Mouse (Mus musculus): ENCODE results near the gene Tead1. TPM values are rescaled to one million over a fixed set of nuclear protein-coding genes. Genes with fewer than 3 reads are reported as not detected.
A peak's percentile ranks its signal among the peaks of the same experiment; 100 is the strongest.

The Tead1 gene
- total RNA-seq, 2 experiments from 2014 or later = 181 to 186 TPM

DNA sequence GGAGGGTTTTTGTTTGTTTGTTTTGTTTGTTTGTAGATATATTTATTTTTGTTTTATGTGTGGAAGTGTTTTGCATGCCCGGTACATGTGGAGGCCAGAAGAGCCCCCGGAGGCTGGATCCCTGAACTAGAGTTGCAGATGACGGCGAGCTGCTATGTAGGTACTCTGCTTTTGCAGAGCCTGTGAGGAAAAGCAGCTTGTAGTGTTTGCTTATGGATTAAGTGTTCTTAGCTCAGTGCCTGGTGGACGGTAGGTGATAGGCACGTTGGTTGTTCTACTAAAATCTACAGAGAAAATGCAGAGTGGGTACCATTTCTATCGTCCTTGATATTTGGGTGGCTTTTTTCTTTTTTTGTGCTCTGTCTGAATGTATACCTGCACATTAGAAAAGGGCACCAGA lies 192.6 kb downstream of the Tead1 start:
- intact Hi-C loops (cut with DNase I) = no loop called here
- DNase-seq (ENCODE audit: low spot score) = no peak

DNA sequence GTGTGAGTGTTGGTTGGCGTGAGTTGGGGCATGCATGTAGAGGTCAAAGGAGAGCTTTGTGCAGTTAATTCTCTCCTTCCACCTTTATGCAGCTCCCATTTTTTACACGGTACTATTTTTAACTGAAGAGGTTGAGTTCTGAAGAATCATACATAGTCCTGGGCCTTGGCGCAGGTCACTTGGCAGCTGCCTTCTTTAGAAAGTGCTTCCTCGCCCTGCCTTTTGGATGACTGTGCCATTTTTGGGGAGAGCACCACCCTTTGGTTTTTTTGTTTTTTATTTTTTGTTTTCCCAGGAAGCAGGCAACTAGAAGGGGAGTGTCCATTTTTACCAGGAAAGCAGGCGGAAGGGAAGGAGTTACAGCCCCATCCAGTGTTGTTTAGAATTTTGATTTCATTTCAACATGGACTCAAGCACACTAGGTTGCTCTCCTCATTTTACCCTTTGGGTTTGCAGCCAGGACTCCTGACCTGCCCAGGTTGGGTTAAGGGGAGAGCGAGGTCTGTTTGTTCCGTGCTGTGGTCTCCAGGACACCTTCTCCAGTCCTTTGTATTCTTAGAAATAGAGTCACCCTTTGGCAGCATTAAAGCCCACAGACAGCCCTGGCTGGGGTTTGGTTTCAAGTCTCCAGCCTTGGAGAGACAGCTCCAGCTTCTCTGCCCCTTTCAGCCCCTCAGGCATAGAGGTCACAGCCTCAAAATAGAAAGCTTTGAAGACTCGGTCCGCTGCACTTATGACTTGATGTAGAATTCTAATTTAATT lies 193.5 kb downstream of the Tead1 start:
- DNase-seq (ENCODE audit: low spot score) = no peak
- intact Hi-C loops (cut with DNase I) = no loop called here

DNA sequence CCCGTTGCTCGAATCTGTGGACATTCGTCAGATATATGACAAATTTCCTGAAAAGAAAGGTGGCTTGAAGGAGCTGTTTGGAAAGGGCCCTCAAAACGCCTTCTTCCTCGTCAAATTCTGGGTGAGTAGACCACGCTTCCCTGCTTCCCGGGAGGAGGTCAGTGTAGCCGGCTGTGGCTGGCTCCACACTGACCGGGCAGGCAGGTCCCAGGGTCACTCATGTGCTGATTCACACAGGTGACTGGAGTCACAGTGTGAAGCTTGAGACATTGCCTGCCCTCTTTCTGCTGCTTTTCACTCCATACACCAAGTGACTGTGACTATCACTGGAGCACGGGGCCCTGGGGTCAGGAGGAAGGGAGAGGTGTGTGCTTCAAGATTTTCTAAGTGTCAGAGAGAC lies 197.0 kb downstream of the Tead1 start:
- intact Hi-C loops (cut with DNase I) = no loop called here
- DNase-seq (ENCODE audit: low spot score) = no peak

DNA sequence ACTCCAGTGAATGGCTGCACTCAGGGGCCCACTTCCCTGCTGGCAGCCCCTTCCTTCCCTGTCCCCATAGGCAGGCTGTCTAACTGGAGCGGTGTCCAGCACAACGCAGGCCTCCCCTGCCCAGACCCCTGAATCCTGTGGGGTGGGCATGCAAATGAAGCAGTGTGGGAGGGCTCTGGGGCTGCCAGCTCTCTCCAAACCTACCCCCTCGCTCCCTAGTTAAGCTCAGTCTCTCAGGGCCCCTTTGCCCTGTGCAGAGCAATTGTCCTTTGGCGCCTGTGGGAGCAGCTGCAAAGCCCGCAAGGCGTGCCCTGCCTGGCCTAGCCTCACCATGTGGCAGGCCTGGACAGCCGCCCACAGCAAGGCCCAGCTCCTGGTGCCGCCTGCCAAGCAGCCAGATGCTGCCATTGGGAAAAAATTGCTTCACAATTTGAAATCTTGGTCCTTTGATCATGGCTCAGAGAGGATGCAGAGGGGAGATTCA lies 204.7 kb downstream of the Tead1 start:
- intact Hi-C loops (cut with DNase I) = no loop called here
- DNase-seq (ENCODE audit: low spot score) = peak; percentile 34

DNA sequence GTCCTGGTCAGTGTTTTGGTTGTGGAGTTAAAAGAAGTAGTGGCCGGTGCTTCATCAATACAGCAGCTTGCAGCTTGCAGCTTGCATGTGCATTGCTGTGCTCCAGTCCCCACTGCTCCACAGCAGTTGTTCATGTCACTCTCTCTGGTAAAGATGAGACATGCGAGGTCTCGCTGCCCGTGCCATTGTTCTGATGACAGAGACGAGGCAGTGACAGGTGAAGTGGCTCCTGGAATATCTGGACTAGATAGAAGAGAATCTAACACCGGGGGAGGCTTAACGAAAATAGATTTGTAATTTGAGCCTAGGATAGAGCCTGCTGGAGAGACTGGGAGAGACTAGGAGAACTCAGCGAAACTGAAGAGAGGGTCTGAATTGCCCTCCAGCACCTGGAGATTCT lies 206.4 kb downstream of the Tead1 start:
- intact Hi-C loops (cut with DNase I) = no loop called here
- DNase-seq (ENCODE audit: low spot score) = no peak

DNA sequence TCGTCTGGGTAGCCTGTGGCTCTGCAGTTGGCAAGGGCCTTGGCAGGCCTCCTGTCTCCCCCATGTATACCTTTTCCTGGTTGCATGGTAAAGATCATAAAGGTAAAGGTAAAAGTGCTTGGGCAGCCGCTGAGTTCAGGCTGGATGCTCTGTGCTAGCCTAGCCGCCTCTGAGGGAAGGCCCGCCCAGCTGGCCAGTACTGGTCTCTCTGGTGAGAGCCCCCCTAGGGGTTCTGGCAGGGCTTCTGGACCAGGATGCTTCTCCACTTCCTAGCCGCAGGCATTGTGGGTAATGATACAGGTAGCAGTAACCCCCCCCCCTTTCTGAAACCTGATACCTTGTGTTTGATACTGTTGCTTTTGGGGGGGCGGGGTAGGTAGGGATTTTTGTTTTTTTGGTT lies 212.8 kb downstream of the Tead1 start:
- DNase-seq (ENCODE audit: low spot score) = no peak
- intact Hi-C loops (cut with DNase I) = no loop called here

DNA sequence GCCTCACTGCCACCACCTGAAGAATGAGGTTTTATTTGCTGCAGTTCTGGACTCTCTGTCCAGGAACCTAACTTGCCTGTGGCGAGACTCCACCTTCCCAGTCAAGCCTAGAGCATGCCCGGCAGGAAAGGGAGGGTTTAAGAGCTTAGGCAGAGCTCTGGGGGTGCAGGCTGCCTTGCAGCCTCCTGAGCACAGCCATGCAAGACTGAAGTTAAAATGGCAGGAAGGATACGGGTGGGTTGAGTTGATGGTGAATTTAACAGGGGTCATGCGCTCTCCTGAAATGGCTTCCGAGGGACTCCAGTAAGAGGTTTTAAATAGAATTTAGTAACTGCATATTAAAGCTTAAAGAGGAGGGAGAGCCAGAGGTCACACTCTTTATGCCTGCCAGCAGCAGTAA lies 213.5 kb downstream of the Tead1 start:
- no peak for DNase-seq (ENCODE audit: low spot score)
- intact Hi-C loops (cut with DNase I) = no loop called here

DNA sequence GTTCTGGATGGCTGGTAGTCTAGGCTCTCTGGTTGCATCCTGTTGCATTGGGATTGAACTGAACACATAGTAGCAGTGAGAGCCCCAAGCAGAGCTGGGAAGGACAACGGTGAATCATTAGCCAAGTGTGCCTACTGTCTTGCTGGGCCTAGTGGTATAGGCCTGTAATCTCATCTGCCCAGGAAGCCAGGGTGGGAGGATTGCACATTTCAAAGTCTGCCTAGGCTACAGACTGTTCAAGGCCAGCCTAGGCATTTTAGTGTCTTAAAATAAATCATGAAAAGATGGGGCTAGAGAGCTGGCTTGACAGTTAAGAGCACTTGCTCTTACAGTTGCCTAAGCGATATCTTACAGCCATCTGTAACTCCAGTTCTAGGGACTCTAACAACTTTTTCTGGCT lies 217.2 kb downstream of the Tead1 start:
- intact Hi-C loops (cut with DNase I) = no loop called here
- DNase-seq (ENCODE audit: low spot score) = no peak

DNA sequence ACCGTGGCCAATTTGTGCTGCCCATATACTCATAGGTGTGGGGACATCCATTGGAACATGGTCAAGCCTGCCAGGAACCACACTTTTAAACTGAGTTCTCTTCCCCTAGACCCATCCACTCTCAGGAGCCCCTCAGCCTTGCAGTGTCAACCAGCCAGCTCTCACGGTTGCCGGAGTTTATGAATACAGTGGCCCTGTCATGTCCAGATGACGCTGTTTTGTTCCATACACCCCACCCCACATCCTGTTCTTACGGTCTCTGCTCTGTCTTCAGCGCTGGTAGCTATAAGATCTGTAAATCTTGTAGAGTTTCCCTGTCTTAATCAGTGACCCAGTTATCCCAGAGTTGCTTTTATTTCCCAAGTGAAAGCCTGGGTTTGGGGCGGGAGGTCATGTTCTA lies 222.6 kb downstream of the Tead1 start:
- no peak for DNase-seq (ENCODE audit: low spot score)
- intact Hi-C loops (cut with DNase I) = no loop called here

DNA sequence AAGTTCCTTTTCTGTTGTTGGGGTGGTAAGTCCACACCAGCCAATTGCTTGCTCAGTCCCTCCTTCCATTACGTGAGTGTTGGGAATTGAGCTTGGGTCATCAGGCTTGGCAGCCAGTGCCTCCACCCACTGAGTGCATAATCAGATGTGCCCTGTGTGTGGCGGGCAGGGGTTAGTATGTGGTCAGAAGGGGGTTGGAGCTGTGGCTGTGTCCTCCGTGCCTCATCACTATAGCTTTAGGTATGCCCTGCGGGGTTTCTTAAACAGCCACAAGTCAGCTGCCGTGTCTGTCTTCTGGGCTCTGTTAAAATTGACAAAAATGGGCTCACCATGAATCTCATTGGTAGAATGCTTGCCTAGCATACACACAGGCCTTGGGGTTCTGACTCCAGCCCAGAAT lies 227.7 kb downstream of the Tead1 start:
- DNase-seq (ENCODE audit: low spot score) = no peak

DNA sequence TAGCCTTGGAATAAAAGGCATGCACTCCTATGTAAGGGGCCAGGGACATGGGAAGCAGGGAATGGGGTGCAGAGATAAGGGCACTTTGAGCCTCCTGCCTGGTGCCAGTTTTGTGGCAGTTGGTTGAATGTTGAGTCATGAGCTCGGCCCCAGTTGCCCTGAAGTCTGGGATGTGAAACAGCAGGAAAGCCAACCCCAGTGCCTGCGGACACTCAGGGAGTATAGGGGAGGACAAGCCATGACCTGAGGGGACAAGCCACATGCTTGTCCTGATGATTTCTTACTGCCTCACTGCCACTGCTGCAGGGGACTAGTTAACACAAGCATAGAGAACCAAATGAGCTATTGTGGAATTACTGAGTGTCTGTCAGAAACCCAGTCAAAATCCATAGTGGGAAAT lies 228.3 kb downstream of the Tead1 start:
- no peak for DNase-seq (ENCODE audit: low spot score)
- intact Hi-C loops (cut with DNase I) = no loop called here

More for the DNA sequence above, 227.7 kb downstream of the Tead1 start:
- intact Hi-C loops (cut with DNase I) = no loop called here

DNA sequence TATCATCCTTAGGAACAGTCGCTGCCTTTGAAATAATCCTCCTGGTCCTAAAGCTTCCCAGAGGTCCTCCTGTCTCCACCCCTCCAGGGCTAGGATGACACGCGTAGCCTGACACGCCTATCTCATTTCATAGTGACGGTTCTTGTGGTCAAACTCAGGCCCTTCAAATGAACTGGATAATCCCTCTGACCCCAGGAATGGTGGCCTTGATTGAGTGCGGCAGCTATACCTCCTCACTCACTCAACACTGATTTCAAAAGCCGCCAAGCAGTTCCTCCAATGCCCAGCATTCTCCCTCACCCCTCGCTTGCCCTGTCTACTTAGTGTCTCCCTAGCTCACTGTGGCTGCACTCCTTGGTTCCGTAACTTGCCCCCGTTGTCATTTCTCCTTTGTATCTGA lies 230.0 kb downstream of the Tead1 start:
- intact Hi-C loops (cut with DNase I) = no loop called here

DNA sequence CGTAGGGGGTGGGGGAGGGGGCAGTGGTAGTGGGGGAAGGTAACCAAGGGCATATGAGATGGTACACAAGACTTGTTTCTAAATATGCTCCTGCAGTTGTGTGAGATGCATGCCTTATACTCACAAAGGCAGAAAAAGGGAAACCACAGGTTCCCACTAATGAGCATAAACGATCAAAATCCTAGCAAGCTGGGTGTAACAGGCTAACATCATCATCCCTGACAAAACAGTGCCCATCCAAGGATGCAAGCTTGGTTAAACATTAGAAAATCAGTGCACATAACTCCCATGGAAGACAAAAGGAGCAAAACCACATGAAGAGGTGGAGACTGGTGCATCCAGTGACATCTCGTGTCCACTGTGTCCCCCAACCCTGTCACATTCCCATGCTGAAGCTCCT lies 233.9 kb downstream of the Tead1 start:
- no peak for DNase-seq (ENCODE audit: low spot score)
- intact Hi-C loops (cut with DNase I) = no loop called here

More for the DNA sequence above, 230.0 kb downstream of the Tead1 start:
- DNase-seq (ENCODE audit: low spot score) = no peak

DNA sequence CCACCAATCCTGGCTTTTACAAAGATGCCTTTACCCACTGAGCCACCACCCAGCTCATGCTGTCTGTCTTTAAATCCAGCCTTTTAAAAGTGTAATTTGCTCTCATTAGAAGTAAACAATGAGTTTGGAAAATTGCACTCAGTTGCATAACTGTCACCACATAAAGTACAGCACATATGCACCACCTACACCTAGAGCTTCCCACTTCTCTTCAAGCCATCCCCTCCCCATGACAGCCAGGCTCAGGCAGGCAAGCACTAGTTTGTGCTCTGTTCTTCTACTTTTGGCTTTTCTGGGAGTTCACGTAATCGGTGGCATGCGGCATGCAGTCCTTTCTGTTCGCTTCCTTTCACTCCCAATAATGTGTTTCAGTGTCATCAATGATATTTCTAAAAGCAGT lies 236.5 kb downstream of the Tead1 start:
- no peak for DNase-seq (ENCODE audit: low spot score)
- intact Hi-C loops (cut with DNase I) = loop anchor here (5.0 kb wide), 1 partner anchor 397 kb away; no protein-coding TSS in a partner anchor

DNA sequence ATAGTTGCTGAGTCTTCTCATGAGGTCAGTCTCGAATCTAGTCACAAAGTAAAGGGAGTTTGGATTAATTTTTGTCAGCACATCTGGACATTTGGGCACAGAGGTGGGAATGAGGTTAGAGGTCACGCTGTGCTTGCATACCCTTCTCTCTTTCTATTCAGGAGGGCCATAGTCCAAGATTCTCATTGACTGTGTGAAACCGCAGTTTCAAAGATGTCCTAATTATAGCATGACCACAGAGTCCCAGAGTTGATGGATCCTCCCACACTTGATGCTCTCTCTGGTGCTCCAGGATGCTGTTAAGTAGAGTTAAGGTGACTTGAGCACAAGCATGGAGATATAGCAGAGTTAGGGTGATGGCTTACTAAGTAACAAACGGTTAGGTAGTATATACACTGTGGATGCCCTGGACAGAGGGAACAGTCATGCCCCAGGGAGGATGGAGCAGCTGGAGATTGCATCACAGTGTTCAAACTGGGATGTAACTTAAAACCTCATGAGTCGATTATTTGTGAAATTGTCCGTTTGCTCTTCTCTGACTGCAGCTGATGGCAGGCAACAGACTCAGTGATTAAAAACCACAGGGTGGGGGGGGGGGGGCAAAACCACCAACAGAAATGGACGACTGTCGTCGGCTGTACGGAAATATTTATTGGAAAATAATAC lies 238.6 kb downstream of the Tead1 start:
- intact Hi-C loops (cut with DNase I) = loop anchor here (5.0 kb wide), 1 partner anchor 395 kb away; no protein-coding TSS in a partner anchor

DNA sequence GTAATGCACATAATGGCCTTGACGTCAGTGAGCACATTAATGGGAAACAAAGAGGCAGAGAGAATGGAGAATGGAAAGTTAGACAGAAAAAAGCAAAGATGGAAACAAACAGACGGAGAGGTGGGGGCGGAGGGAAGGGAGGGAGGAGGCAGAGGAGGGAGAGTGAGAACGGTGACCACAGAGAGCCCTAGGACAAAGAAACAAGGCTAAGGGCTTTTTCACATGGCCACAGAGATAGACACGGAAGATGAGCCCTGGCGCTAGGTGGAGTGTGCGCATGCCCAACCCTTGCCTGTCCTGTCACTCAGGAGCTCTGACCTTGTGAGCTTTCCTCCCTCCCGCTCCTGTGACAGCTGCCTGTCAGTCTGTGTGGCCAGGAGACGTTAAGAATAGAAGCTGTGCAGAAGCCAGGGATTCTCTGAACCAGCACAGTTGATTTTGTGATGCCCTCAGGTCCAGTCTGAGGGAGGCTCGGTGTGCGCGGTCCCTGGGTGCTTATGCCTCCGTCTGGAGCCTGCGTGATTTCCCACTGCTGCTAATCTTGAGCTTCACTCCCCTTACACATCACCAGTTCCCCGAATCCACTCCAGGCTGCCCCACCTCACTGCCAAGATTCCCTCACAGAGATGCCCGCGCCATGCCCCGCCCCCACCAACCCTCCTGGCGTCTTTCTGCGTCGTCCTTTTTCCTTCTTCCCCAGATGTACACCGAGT lies 239.3 kb downstream of the Tead1 start:
- intact Hi-C loops (cut with DNase I) = loop anchor here (5.0 kb wide), 1 partner anchor 394 kb away; no protein-coding TSS in a partner anchor
- no peak for DNase-seq (ENCODE audit: low spot score)

More for the DNA sequence above, 238.6 kb downstream of the Tead1 start:
- DNase-seq (ENCODE audit: low spot score) = no peak

DNA sequence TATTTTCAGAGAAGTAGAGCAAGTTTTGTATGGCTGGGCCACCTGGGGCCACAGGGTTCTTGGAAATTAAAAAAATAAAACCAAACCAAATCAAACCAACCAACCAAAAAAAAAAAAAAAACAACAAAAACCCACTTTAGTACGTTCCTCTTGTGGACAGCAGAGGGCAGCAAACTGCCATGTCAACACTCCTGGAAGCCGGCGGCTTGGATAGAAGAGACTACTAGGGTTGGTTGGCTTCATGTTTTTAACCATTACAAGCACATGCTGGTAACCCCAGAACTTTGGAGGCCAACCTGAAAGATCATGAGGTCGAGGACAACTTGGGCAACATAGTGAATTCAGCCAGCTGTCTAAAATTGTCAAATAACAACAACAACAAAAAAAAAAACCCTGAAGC lies 240.7 kb downstream of the Tead1 start:
- no peak for DNase-seq (ENCODE audit: low spot score)
- intact Hi-C loops (cut with DNase I) = loop anchor here (1.0 to 5.0 kb wide), 3 partner anchors 212 to 392 kb away; no protein-coding TSS in a partner anchor

DNA sequence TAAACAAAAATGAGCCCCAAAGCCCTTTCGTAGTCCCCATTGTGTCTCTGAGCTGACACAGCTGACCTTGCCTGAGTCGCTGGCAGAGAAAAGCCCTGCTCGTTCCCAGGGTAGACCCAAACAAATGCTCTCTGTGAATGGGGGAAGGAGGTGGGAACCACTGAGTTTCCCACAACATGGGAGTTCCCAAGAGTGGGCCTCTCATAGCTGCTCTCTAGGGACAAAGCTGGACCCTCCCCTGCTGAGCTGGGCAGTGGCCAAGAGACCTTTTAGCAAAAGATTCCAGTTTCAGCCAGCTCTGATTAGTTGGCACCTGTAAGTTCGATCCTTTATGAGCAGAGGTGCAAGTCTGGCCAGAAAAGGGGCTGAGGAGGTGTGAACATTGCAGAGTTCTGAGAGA lies 243.7 kb downstream of the Tead1 start:
- intact Hi-C loops (cut with DNase I) = loop anchor here (5.0 kb wide), 1 partner anchor 344 kb away; no protein-coding TSS in a partner anchor
- DNase-seq (ENCODE audit: low spot score) = no peak

DNA sequence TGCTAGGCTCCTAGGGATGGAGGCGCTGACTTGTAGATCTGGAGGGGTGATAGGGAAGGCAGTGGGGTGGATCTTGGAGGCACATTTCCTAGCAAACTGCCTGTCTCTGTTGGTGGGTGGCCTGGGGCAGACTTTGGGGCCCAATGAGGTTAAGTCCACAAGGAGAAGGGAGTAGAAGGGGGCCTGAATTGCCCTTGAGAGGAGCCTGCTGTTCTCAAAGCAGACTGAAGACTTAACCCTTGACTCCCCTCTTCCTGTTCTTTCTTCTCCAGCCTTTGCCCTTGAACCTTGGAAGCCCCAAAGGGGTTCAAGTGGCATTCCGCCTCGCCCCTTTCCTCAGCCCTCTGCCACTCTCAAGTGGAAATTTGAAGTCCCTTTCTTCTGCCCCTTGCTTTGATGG lies 244.6 kb downstream of the Tead1 start:
- no peak for DNase-seq (ENCODE audit: low spot score)
- intact Hi-C loops (cut with DNase I) = loop anchor here (5.0 kb wide), 1 partner anchor 344 kb away; no protein-coding TSS in a partner anchor

DNA sequence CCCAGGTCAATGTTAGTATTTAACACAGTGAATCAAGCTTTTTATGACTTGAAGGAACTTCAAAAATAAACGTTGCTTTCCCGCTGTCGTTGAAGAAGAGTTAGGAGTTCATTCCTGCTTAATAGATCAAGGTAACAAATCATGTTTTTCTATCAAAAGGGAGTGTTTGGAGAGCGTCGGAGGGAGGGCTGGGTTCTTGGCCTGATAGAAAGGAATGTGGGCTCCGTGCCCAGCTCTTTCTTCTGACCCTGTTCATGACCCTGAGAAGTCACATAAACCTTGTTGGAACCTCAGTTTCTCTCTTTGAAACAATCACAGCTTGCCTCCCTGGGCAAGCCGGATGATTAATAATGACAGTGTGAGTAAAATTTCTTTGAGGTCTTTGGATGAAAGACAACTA lies 251.6 kb downstream of the Tead1 start:
- DNase-seq (ENCODE audit: low spot score) = no peak
- intact Hi-C loops (cut with DNase I) = no loop called here
